Mouse (Mus musculus) splenic B cell, adult 2 months (primary cell): ENCODE measurements around the gene Pds5b.

Source experiments
- DNase-seq: peaks from one replicate; pipeline ENCODE4 v3.0.0-alpha.2; 2011; ENCODE audit warnings: low read depth, low spot score
- H3K27me3 ChIP-seq: 2 replicates; pipeline ENCODE4 v1.6.1; 2012; ENCODE audit warnings: mild to moderate bottlenecking, low read length, moderate library complexity, mixed read lengths; ENCODE audit not compliant: control insufficient read depth, poor library complexity, insufficient read depth, severe bottlenecking
- H3K36me3 ChIP-seq: 2 replicates; pipeline ENCODE4 v1.6.1; 2012; ENCODE audit warnings: mild to moderate bottlenecking, low read length, moderate library complexity, mixed read lengths; ENCODE audit not compliant: control insufficient read depth, poor library complexity, insufficient read depth, severe bottlenecking

Pds5b gene

GRCm38 (mm10) chr5:150740597-150740996, 67.1 kb downstream of the Pds5b start:
- Histone ChIP-seq H3K27me3 (no peaks in the 10 kb centered on the region), H3K36me3 (peaks cover 6% of the 10 kb centered on the region; the same call in 1 of the 2 replicates)
- no peak for DNase-seq

GRCm38 (mm10) chr5:150756623-150757022, 83.1 kb downstream of the Pds5b start:
- no peaks in the 10 kb centered on the region for H3K27me3 ChIP-seq
- peaks cover 1% of the 10 kb centered on the region; the same call in 1 of the 2 replicates for H3K36me3 ChIP-seq
- DNase-seq = no peak

- H3K27me3 ChIP-seq = no peaks in the 10 kb centered on the region
- DNase-seq = no peak
- H3K36me3 ChIP-seq = no peaks in the 10 kb centered on the region; the same call in 1 of the 2 replicates
These were observed 98.9 kb downstream of the Pds5b start for GRCm38 (mm10) chr5:150772403-150772802.

GRCm38 (mm10) chr5:150773083-150773482, 99.5 kb downstream of the Pds5b start:
- Histone ChIP-seq H3K36me3 (no peaks in the 10 kb centered on the region), H3K27me3 (no peaks in the 10 kb centered on the region)
- DNase-seq = no peak

- no peak for DNase-seq
- H3K27me3 ChIP-seq = no peaks in the 10 kb centered on the region
- H3K36me3 ChIP-seq = peaks cover 4% of the 10 kb centered on the region
These were observed 114.7 kb downstream of the Pds5b start for GRCm38 (mm10) chr5:150788261-150788660.

- H3K36me3 ChIP-seq = peaks cover 3% of the 10 kb centered on the region
- DNase-seq = no peak
- no peaks in the 10 kb centered on the region for H3K27me3 ChIP-seq
These were observed 115.5 kb downstream of the Pds5b start for GRCm38 (mm10) chr5:150789039-150789438.

GRCm38 (mm10) chr5:150794181-150794580, 120.6 kb downstream of the Pds5b start:
- Histone ChIP-seq H3K36me3 (peaks cover 7% of the 10 kb centered on the region; the same call in 1 of the 2 replicates), H3K27me3 (no peaks in the 10 kb centered on the region)
- no peak for DNase-seq

- DNase-seq = no peak
- Histone ChIP-seq H3K27me3 (no peaks in the 10 kb centered on the region), H3K36me3 (peaks cover 8% of the 10 kb centered on the region; the same call in 1 of the 2 replicates)
These were observed 126.5 kb downstream of the Pds5b start for GRCm38 (mm10) chr5:150800056-150800455.

GRCm38 (mm10) chr5:150814111-150814990, 140.8 kb downstream of the Pds5b start:
- DNase-seq = no peak
- H3K27me3 ChIP-seq = no peaks in the 10 kb centered on the region
- H3K36me3 ChIP-seq = no peaks in the 10 kb centered on the region

- DNase-seq = no peak
- H3K27me3 ChIP-seq = no peaks in the 10 kb centered on the region
- H3K36me3 ChIP-seq = no peaks in the 10 kb centered on the region
These were observed 141.9 kb downstream of the Pds5b start for GRCm38 (mm10) chr5:150815400-150815799.

- Histone ChIP-seq H3K27me3 (no peaks in the 10 kb centered on the region), H3K36me3 (no peaks in the 10 kb centered on the region)
- no peak for DNase-seq
These were observed 143.2 kb downstream of the Pds5b start for GRCm38 (mm10) chr5:150816775-150817174.

GRCm38 (mm10) chr5:150818041-150818440, 144.5 kb downstream of the Pds5b start:
- H3K27me3 ChIP-seq = no peaks in the 10 kb centered on the region
- H3K36me3 ChIP-seq = no peaks in the 10 kb centered on the region
- DNase-seq = no peak

- Histone ChIP-seq H3K27me3 (no peaks in the 10 kb centered on the region), H3K36me3 (no peaks in the 10 kb centered on the region)
- no peak for DNase-seq
These were observed 145.3 kb downstream of the Pds5b start for GRCm38 (mm10) chr5:150818886-150819285.

GRCm38 (mm10) chr5:150819520-150819919, 146.0 kb downstream of the Pds5b start:
- no peak for DNase-seq
- Histone ChIP-seq H3K36me3 (no peaks in the 10 kb centered on the region), H3K27me3 (no peaks in the 10 kb centered on the region)

GRCm38 (mm10) chr5:150821152-150821551, 147.6 kb downstream of the Pds5b start:
- DNase-seq = no peak
- Histone ChIP-seq H3K36me3 (no peaks in the 10 kb centered on the region), H3K27me3 (no peaks in the 10 kb centered on the region)
